Mouse (Mus musculus): ENCODE data around the gene Asphd2. TPM values are rescaled to one million over a fixed set of nuclear protein-coding genes. Genes with fewer than 3 reads are reported as not detected.
"Not testable (repeated sequence)": the region's sequence is repeated elsewhere in the genome, so short reads cannot be mapped to it uniquely, and the experiment has no call there.

Gene Asphd2
- 1 to 10 TPM; 9.5 to 9.9 TPM for total RNA-seq (2021)
- long read RNA-seq, experiment 1, partial matches to known transcripts: 0 of 18 reads
- long read RNA-seq, experiment 1, other reads (novel, unspliced or antisense): 18 of 18 reads
- long read RNA-seq, experiment 2, partial matches to known transcripts: 0 of 40 reads
- long read RNA-seq, experiment 2, other reads (novel, unspliced or antisense): 38 of 40 reads

- no peak for DNase-seq (ENCODE audit: low spot score in 2 of 2)
Measured at GRCm38 (mm10) chr5:112394779-112395443, at the start of gene Asphd2. Asphd2 (minus strand) TSS chr5:112394866.

GRCm38 (mm10) chr5:112438535-112438934 is 43.9 kb upstream of the Asphd2 start:
- DNase-seq (ENCODE audit: low spot score in 2 of 2): no peak

GRCm38 (mm10) chr5:112433004-112433403 is 38.3 kb upstream of the Asphd2 start:
- peak; percentile 48 to 60 for DNase-seq (ENCODE audit: low spot score in 2 of 2)

- DNase-seq (ENCODE audit: low spot score in 2 of 2): no peak
Measured at GRCm38 (mm10) chr5:112432033-112432432, 37.4 kb upstream of the Asphd2 start.

GRCm38 (mm10) chr5:112431120-112431775 is 36.6 kb upstream of the Asphd2 start:
- DNase-seq (ENCODE audit: low spot score in 2 of 2): no peak

- DNase-seq (ENCODE audit: low spot score in 2 of 2): peak; percentile 33 to 51
Measured at GRCm38 (mm10) chr5:112428944-112429343, 34.3 kb upstream of the Asphd2 start.

- DNase-seq (ENCODE audit: low spot score in 2 of 2): peak; percentile 47 to 56
Measured at GRCm38 (mm10) chr5:112427283-112427682, 32.6 kb upstream of the Asphd2 start.

GRCm38 (mm10) chr5:112426635-112427034 is 32.0 kb upstream of the Asphd2 start:
- DNase-seq (ENCODE audit: low spot score in 2 of 2): no peak

GRCm38 (mm10) chr5:112419535-112419934 is 24.9 kb upstream of the Asphd2 start:
- DNase-seq (ENCODE audit: low spot score in 2 of 2): no peak

GRCm38 (mm10) chr5:112418023-112418422 is 23.4 kb upstream of the Asphd2 start:
- no peak for DNase-seq (ENCODE audit: low spot score in 2 of 2)

- no peak for DNase-seq (ENCODE audit: low spot score in 2 of 2)
Measured at GRCm38 (mm10) chr5:112416673-112417072, 22.0 kb upstream of the Asphd2 start.

- DNase-seq (ENCODE audit: low spot score in 2 of 2): not testable (repeated sequence)
Measured at GRCm38 (mm10) chr5:112412781-112413180, 18.1 kb upstream of the Asphd2 start.

GRCm38 (mm10) chr5:112411514-112412335 is 17.1 kb upstream of the Asphd2 start:
- DNase-seq (ENCODE audit: low spot score in 2 of 2): no peak

- no peak for DNase-seq (ENCODE audit: low spot score in 2 of 2)
Measured at GRCm38 (mm10) chr5:112411072-112411471, 16.4 kb upstream of the Asphd2 start.

GRCm38 (mm10) chr5:112409274-112409673 is 14.6 kb upstream of the Asphd2 start:
- DNase-seq (ENCODE audit: low spot score in 2 of 2): no peak

GRCm38 (mm10) chr5:112406017-112406416 is 11.4 kb upstream of the Asphd2 start:
- no peak for DNase-seq (ENCODE audit: low spot score in 2 of 2)

- DNase-seq (ENCODE audit: low spot score in 2 of 2): no peak
Measured at GRCm38 (mm10) chr5:112402437-112402836, 7.8 kb upstream of the Asphd2 start.

GRCm38 (mm10) chr5:112399284-112399683 is 4.6 kb upstream of the Asphd2 start:
- DNase-seq (ENCODE audit: low spot score in 2 of 2): no peak

GRCm38 (mm10) chr5:112396066-112396465 is 1.4 kb upstream of the Asphd2 start:
- no peak for DNase-seq (ENCODE audit: low spot score in 2 of 2)

- DNase-seq (ENCODE audit: low spot score in 2 of 2): no peak
Measured at GRCm38 (mm10) chr5:112394415-112394763, 277 bp downstream of the Asphd2 start.

GRCm38 (mm10) chr5:112393741-112394414 is 788 bp downstream of the Asphd2 start:
- no peak for DNase-seq (ENCODE audit: low spot score in 2 of 2)
